Mouse (Mus musculus) erythroblast, embryonic 14.5 days (primary cell): Measurements from ENCODE around the gene Cops3.

Experiments
- GATA1 ChIP-seq: IDR thresholded peaks from 2 replicates; pipeline ENCODE4 v1.6.1; 2012; ENCODE audit warnings: low read length, inconsistent platforms, mixed read lengths
- TAL1 ChIP-seq: IDR thresholded peaks from 3 replicates; pipeline ENCODE4 v1.6.1; 2012; ENCODE audit warnings: low read length, inconsistent platforms, mixed read lengths

DNA sequence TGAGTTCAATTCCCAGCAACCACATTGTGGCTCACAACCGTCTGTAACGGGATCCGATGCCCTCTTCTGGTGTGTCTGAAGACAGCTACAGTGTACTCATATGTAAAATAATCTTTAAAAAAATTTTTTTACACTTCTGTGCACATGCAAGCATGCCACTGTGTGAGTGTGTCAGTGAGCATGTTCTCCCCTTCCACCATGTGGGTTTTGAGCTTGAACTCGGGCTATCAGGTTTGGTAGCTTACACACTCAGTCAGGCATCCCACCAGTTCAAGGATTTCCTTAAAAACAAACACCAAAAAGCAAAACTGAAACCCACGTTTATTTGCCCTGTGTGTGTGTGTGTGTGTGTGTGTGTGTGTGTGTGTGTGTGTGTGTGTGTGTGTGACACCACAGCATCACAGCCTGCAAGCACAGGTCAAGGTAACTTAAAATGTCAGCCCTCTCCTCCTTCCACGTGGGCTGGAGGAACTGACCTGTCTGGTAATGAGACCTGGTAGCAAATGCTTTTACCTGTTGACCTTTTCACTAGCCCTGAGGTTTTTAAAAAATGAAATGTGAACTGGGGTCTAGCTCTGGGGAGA, 24.1 kb downstream of the Cops3 start:
- TF ChIP-seq GATA1 (no peak), TAL1 (no peak)
